Mouse (Mus musculus) left cerebral cortex, adult 6 months (tissue): Measurements from ENCODE around the gene Gm6588. TPM values are rescaled to one million over a fixed set of nuclear protein-coding genes. Genes with fewer than 3 reads are reported as not detected.

Source experiments
- long read RNA-seq, 2 experiments: library from polyadenylated mRNA; unstranded; transcript quantifications; one replicate each; pipeline ENCODE4 v2.0.0; 2019 to 2020
- polyA plus RNA-seq: library from polyadenylated mRNA; unstranded; fragments of <200 nt; fragmentation: Nextera tagmentation; gene quantifications from 2 replicates; pipeline ENCODE4 v1.2.3, GENCODE M21; 2021

The Gm6588 gene
- polyA plus RNA-seq = not detected in 2 replicates
- long read RNA-seq, experiment 1 = 0 reads
- long read RNA-seq, experiment 2 = 0 reads

GRCm38 (mm10) chr5:112448747-112449440 lies at the start of gene Gm6588:
Gm6588 (plus strand) TSS chr5:112449426.

Other genes starting within 250 kb of the Gm6588 start
- 4.2 and 5.5 TPM in 2 replicates for gene Cryba4, start 196.9 kb upstream of the Gm6588 start, polyA plus RNA-seq
- gene Crybb1, start 193.6 kb upstream of the Gm6588 start, polyA plus RNA-seq = 12.4 and 14.7 TPM in 2 replicates
- gene Tpst2, start 172.7 kb upstream of the Gm6588 start, polyA plus RNA-seq = 54.3 and 63.0 TPM in 2 replicates
- 17.1 and 18.7 TPM in 2 replicates for gene Tfip11, start 123.1 kb upstream of the Gm6588 start, polyA plus RNA-seq
- 5.6 and 41.5 TPM in 2 replicates for gene Srrd, start 106.4 kb upstream of the Gm6588 start, polyA plus RNA-seq
- 9.6 and 13.0 TPM in 2 replicates for gene Hps4, start 106.3 kb upstream of the Gm6588 start, polyA plus RNA-seq
- gene Gm6583, start 93.4 kb upstream of the Gm6588 start, polyA plus RNA-seq = not detected in 2 replicates
- 47.1 and 92.3 TPM in 2 replicates for gene Asphd2, start 54.6 kb upstream of the Gm6588 start, polyA plus RNA-seq
- 29.6 and 34.6 TPM in 2 replicates for gene Sez6l, start 127.8 kb downstream of the Gm6588 start, polyA plus RNA-seq